Mouse (Mus musculus): ENCODE measurements around the gene Anxa8. TPM values are rescaled to one million over a fixed set of nuclear protein-coding genes. Genes with fewer than 3 reads are reported as not detected.

Gene Anxa8
- polyA plus RNA-seq, 1 experiment from 2014 or later: 0.64 TPM

DNA sequence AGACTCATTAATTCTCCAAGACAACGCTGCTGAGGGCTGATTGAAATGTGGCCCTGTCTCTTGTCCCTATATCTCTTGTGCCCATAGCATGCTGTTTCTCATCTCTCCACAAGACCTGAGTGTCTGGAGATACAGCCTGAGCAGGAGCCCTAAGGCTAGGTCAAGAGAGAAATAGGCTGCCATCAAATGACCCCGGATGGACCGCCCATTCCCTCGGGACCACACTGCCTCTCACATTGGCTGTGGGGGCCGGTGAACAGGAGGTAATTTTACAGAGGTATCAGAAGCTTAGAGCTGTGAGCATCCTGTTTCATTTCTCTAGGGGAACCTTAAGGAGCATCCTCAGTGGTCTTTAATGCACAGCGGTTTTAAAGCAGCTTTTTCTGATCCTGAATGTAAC, 45.4 kb downstream of the Anxa8 start:
- peak; percentile 5 for DNase-seq (ENCODE audit: extremely low spot score, low spot score)
- Histone ChIP-seq H3K9me3 (no peaks in the 10 kb centered on the region), H3K27me3 (ENCODE audit: poor library complexity, severe bottlenecking) (peaks cover 3% of the 10 kb centered on the region; the same call in 1 of the 2 replicates), H3K27ac (no peak overlapping the region), H3K4me1 (0 out of 2 replicates have a peak, but pooled peaks cover 3% of the 10 kb centered on the region), H3K4me3 (no peak overlapping the region), H3K36me3 (replicated peaks) (no peaks in the 10 kb centered on the region)
- 83% methylated on average over 6 of the region's 6 CpGs for WGBS

DNA sequence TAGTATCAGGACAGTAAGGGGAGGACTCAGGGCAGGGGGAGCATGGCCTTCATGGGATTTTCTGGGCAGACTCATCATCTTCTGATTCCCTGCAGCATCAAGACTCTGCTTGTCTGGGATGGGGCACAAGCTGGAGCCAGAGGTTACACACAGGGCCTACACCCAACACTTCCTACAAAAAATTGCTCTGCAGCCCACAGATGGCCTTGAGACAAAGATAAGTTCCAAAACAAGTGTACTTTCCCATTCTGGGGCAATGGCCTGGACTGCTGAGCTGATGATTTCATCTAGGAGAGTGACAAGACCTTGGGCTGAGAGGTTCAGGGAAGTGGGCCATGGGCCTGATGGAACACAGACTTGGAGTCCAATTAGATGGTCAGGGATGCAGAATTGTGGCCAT, 49.6 kb downstream of the Anxa8 start:
- Histone ChIP-seq H3K27me3 (ENCODE audit: poor library complexity, severe bottlenecking) (peaks cover 12% of the 10 kb centered on the region), H3K9me3 (no peaks in the 10 kb centered on the region), H3K27ac (no peak overlapping the region), H3K4me3 (no peak overlapping the region), H3K4me1 (0 out of 2 replicates have a peak, but pooled peaks cover 9% of the 10 kb centered on the region), H3K36me3 (replicated peaks) (no peaks in the 10 kb centered on the region)
- peak; percentile 8 for DNase-seq (ENCODE audit: extremely low spot score, low spot score)

- WGBS: 80% methylated on average over 15 of the region's 15 CpGs
- H3K27me3 ChIP-seq (ENCODE audit: poor library complexity, severe bottlenecking): peaks cover 15% of the 10 kb centered on the region
- H3K27ac ChIP-seq: no peak overlapping the region
- H3K4me1 ChIP-seq: 0 out of 2 replicates have a peak, but pooled peaks cover 6% of the 10 kb centered on the region
- peak; percentile 11 for DNase-seq (ENCODE audit: extremely low spot score, low spot score)
- H3K9me3 ChIP-seq: no peaks in the 10 kb centered on the region
- no peak overlapping the region for H3K4me3 ChIP-seq
- H3K36me3 ChIP-seq (replicated peaks): no peaks in the 10 kb centered on the region
Measured at GRCm38 (mm10) chr14:34139671-34140664, 54.2 kb downstream of the Anxa8 start.

DNA sequence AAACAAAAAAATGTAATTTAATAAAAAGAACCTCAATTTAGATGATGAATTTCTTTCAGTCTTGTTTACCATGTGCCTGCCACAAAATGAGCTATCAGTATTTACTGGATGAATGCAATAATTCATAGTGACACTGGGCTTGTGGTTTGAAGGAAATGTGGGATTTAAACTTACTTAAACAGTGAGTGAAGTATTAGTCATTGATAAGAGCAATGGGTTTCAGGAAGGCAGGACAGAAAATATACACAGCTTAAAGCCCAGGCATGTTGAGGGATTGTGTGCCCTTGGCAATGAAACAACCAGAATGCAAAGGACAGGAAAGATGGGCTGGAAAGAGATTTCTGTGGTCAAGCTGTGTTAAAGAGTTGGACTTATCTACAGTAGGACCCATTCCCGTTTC, 56.5 kb downstream of the Anxa8 start:
- no peak for DNase-seq (ENCODE audit: extremely low spot score, low spot score)
- Histone ChIP-seq H3K4me1 (0 out of 2 replicates have a peak, but pooled peaks cover 6% of the 10 kb centered on the region), H3K36me3 (replicated peaks) (no peaks in the 10 kb centered on the region), H3K27ac (no peak overlapping the region), H3K9me3 (no peaks in the 10 kb centered on the region), H3K27me3 (ENCODE audit: poor library complexity, severe bottlenecking) (peaks cover 14% of the 10 kb centered on the region), H3K4me3 (no peak overlapping the region)
- 87% methylated on average over 1 of the region's 1 CpGs for WGBS

DNA sequence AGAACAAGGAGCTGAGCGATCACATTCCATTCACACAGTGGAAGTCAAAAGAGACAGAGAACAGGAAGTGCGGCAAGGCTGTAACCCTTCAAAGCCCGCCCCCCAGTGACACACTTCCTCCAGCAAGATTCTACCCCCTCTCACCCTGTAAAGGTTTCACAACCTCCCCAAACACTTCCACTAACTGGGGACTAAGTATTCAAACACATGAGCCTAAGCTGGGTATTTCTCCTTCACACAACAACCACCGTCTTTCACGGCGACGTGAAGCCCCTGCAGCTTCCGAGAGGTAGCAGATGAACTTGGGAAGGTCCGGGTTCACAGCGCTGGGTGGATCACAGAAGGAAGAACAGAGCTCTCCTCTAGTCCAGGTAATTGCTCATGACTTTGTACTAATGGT, 57.1 kb downstream of the Anxa8 start:
- H3K4me3 ChIP-seq: no peak overlapping the region
- H3K27ac ChIP-seq: no peak overlapping the region
- H3K27me3 ChIP-seq (ENCODE audit: poor library complexity, severe bottlenecking): peaks cover 8% of the 10 kb centered on the region; the same call in 1 of the 2 replicates
- WGBS: 91% methylated on average over 10 of the region's 10 CpGs
- H3K36me3 ChIP-seq (replicated peaks): no peaks in the 10 kb centered on the region
- 0 out of 2 replicates have a peak, but pooled peaks cover 6% of the 10 kb centered on the region for H3K4me1 ChIP-seq
- DNase-seq (ENCODE audit: extremely low spot score, low spot score): no peak
- H3K9me3 ChIP-seq: no peaks in the 10 kb centered on the region

Other genes with a start within 250 kb of the Anxa8 start
- gene Gdf10, start 162.4 kb upstream of the Anxa8 start, polyA plus RNA-seq (2016; fragmentation: Nextera tagmentation; extraction: Ambion mirVana): 2.5 TPM in 2 replicates
- not detected in 2 replicates for gene Gdf2, start 144.9 kb upstream of the Anxa8 start, polyA plus RNA-seq (2016; fragmentation: Nextera tagmentation; extraction: Ambion mirVana)
- not detected in 2 replicates for gene Rbp3, start 132.0 kb upstream of the Anxa8 start, polyA plus RNA-seq (2016; fragmentation: Nextera tagmentation; extraction: Ambion mirVana)
- gene Zfp488, start 107.2 kb upstream of the Anxa8 start, polyA plus RNA-seq (2016; fragmentation: Nextera tagmentation; extraction: Ambion mirVana): 0.06 and 0.11 TPM in 2 replicates
- not detected in 2 replicates for gene Gm30083, start 70.8 kb upstream of the Anxa8 start, polyA plus RNA-seq (2016; fragmentation: Nextera tagmentation; extraction: Ambion mirVana)
- gene Gm5460, start 69.2 kb upstream of the Anxa8 start, polyA plus RNA-seq (2016; fragmentation: Nextera tagmentation; extraction: Ambion mirVana): not detected in 2 replicates
- gene Antxrl, start 33.3 kb upstream of the Anxa8 start, polyA plus RNA-seq (2016; fragmentation: Nextera tagmentation; extraction: Ambion mirVana): not detected in 2 replicates
- not detected in 2 replicates for gene A630023A22Rik, start 16.8 kb downstream of the Anxa8 start, polyA plus RNA-seq (2016; fragmentation: Nextera tagmentation; extraction: Ambion mirVana)
- not detected in 2 replicates for gene Npy4r, start 66.5 kb downstream of the Anxa8 start, polyA plus RNA-seq (2016; fragmentation: Nextera tagmentation; extraction: Ambion mirVana)
- gene Gprin2, start 115.7 kb downstream of the Anxa8 start, polyA plus RNA-seq (2016; fragmentation: Nextera tagmentation; extraction: Ambion mirVana): 0.32 and 0.33 TPM in 2 replicates
- 0.06 and 0.10 TPM in 2 replicates for gene Syt15, start 133.6 kb downstream of the Anxa8 start, polyA plus RNA-seq (2016; fragmentation: Nextera tagmentation; extraction: Ambion mirVana)
- gene Shld2, start 224.5 kb downstream of the Anxa8 start, polyA plus RNA-seq (2016; fragmentation: Nextera tagmentation; extraction: Ambion mirVana): 8.4 and 9.8 TPM in 2 replicates
- 63.9 and 65.8 TPM in 2 replicates for gene Glud1, start 224.7 kb downstream of the Anxa8 start, polyA plus RNA-seq (2016; fragmentation: Nextera tagmentation; extraction: Ambion mirVana)

Measured in forebrain, embryonic 10.5 days (tissue).